In genomic region chr2:107994831-107995230, GRCm38 (mm10) we compare ENCODE assay signal across 27 mouse cellular contexts.
A peak's percentile ranks its signal among the peaks of the same experiment; 100 is the strongest.
DNase-seq lines count a peak whose midpoint lies in the region; ATAC-seq and TF ChIP-seq lines count a peak whose summit lies in the region.
"Had no signal": no experiment of that assay in that cellular context is flagged by ENCODE, and none has a peak within 500 bp of the region (broad histone marks: within the 10 kb centered on the region; RNA-seq: fewer than 3 reads in every experiment).

No protein-coding gene starts in this region.

- no peaks in the 10 kb centered on the region for H3K4me1 ChIP-seq in heart, embryonic 10.5 days
- no peaks in the 10 kb centered on the region for H3K4me1 ChIP-seq in forebrain, embryonic 10.5 days
- H3K4me1 ChIP-seq: embryonic facial prominence, embryonic 13.5 days; embryonic facial prominence, embryonic 15.5 days; forebrain, embryonic 13.5 days; forebrain, embryonic 15.5 days had no signal

- no peak for ATAC-seq in granulocyte monocyte progenitor cell, adult 5-6 weeks (replicated peaks; ENCODE audit: poor library complexity, severe bottlenecking)
- ATAC-seq: activated CD4-positive, CD25-positive, alpha-beta regulatory T cell, adult 4 months; forebrain, embryonic 13.5 days; forebrain, embryonic 15.5 days; forebrain, postnatal 0 days; Patski had no signal

- H3K9me3 ChIP-seq in heart, embryonic 10.5 days = no peaks in the 10 kb centered on the region
- no peaks in the 10 kb centered on the region for H3K9me3 ChIP-seq in forebrain, embryonic 10.5 days
- H3K9me3 ChIP-seq: embryonic facial prominence, embryonic 13.5 days; embryonic facial prominence, embryonic 15.5 days; forebrain, embryonic 13.5 days; forebrain, embryonic 15.5 days had no signal

- H3K79me2 ChIP-seq in C2C12 (ENCODE audit: control insufficient read depth, insufficient read depth) = no peaks in the 10 kb centered on the region

- H3ac ChIP-seq in C2C12 (ENCODE audit: control insufficient read depth, insufficient read length, low read depth) = no peak overlapping the region

- H3K27ac ChIP-seq in heart, embryonic 10.5 days = no peak overlapping the region
- H3K27ac ChIP-seq in forebrain, embryonic 10.5 days = no peak overlapping the region
- H3K27ac ChIP-seq: embryonic facial prominence, embryonic 13.5 days; embryonic facial prominence, embryonic 15.5 days; forebrain, embryonic 13.5 days; forebrain, embryonic 15.5 days had no signal

- H3K27me3 ChIP-seq in heart, embryonic 10.5 days (ENCODE audit: insufficient read depth, poor library complexity, severe bottlenecking) = no peaks in the 10 kb centered on the region
- H3K27me3 ChIP-seq in C2C12 (ENCODE audit: control insufficient read depth, insufficient read depth, insufficient read length) = no peaks in the 10 kb centered on the region
- no peaks in the 10 kb centered on the region for H3K27me3 ChIP-seq in forebrain, embryonic 10.5 days (ENCODE audit: poor library complexity, severe bottlenecking)
- H3K27me3 ChIP-seq: embryonic facial prominence, embryonic 13.5 days; embryonic facial prominence, embryonic 15.5 days; forebrain, embryonic 13.5 days; forebrain, embryonic 15.5 days; Patski had no signal

- TF ChIP-seq CTCF in C2C12 (IDR thresholded peaks at IDR 0.05; ENCODE audit: control insufficient read depth, insufficient read depth, insufficient read length) = no peak

- H3K79me3 ChIP-seq in C2C12 (ENCODE audit: low read depth) = no peaks in the 10 kb centered on the region

- peak; percentile 49 for DNase-seq in heart, adult 11 months
- DNase-seq in heart, embryonic 10.5 days (ENCODE audit: low spot score) = no peak
- peak; percentile 6 for DNase-seq in right cerebral cortex, adult 18-20 months
- no peak for DNase-seq in right cerebral cortex, postnatal 14 days
- peak; percentile 39 for DNase-seq in brain, adult 2 months (ENCODE audit: low read depth, low spot score)
- no peak for DNase-seq in forebrain, embryonic 10.5 days (ENCODE audit: extremely low spot score, low spot score)
- DNase-seq: adrenal gland, adult 8-10 months; adrenal gland, postnatal 14 days; adrenal gland, postnatal 36 days; B cell, adult 2 months; cerebellum, adult 11 months; cerebellum, adult 18-20 months; cerebellum, adult 8-10 months; cerebellum, adult 9-11 months; cerebellum, postnatal 14 days; cerebellum, postnatal 36 days; embryo, embryonic 11 days; forebrain, postnatal 0 days had no signal

- WGBS in heart, embryonic 10.5 days = 68% methylated on average over 6 of the region's 6 CpGs
- 86% methylated on average over 6 of the region's 6 CpGs for WGBS in forebrain, embryonic 10.5 days

- no peak overlapping the region for H3K4me3 ChIP-seq in heart, embryonic 10.5 days
- no peak overlapping the region for H3K4me3 ChIP-seq in C2C12 (ENCODE audit: insufficient read depth, poor library complexity, severe bottlenecking)
- H3K4me3 ChIP-seq in forebrain, embryonic 10.5 days = no peak overlapping the region
- H3K4me3 ChIP-seq: embryonic facial prominence, embryonic 13.5 days; embryonic facial prominence, embryonic 15.5 days; erythroblast, embryonic 14.5 days; forebrain, embryonic 13.5 days; forebrain, embryonic 15.5 days had no signal

- no peaks in the 10 kb centered on the region for H3K36me3 ChIP-seq in heart, embryonic 10.5 days
- H3K36me3 ChIP-seq in C2C12 (ENCODE audit: control insufficient read depth, insufficient read depth) = no peaks in the 10 kb centered on the region
- no peaks in the 10 kb centered on the region for H3K36me3 ChIP-seq in forebrain, embryonic 10.5 days (replicated peaks)
- H3K36me3 ChIP-seq: embryonic facial prominence, embryonic 13.5 days; embryonic facial prominence, embryonic 15.5 days; forebrain, embryonic 15.5 days had no signal

TF ChIP-seq in C2C12, 6 proteins besides CTCF, POLR2A, EP300 and RAD21:
- peak; percentile 22 for TF ChIP-seq MYOD1 (IDR thresholded peaks at IDR 0.05; ENCODE audit: control insufficient read depth, insufficient read length, low read depth)
- no peak for TF ChIP-seq MYOG (IDR thresholded peaks at IDR 0.05; ENCODE audit: control insufficient read depth, extremely low read depth, insufficient read length)
- no peak for TF ChIP-seq FOSL1 (IDR thresholded peaks at IDR 0.05; ENCODE audit: insufficient read depth, low read length, poor library complexity, severe bottlenecking)

Comparison
In these comparisons a context has a peak if more than half of its experiments do, and no peak if none do; other contexts are left out.
1. DNase-seq: peak in heart, adult 11 months (single experiment), right cerebral cortex, adult 18-20 months (single experiment) and brain, adult 2 months (single experiment); none in heart, embryonic 10.5 days (single experiment), right cerebral cortex, postnatal 14 days (single experiment) and forebrain, embryonic 10.5 days (single experiment).